Mouse (Mus musculus): ENCODE results near the gene Pip4k2c. TPM values are rescaled to one million over a fixed set of nuclear protein-coding genes. Genes with fewer than 3 reads are reported as not detected.
A peak's percentile ranks its signal among the peaks of the same experiment; 100 is the strongest.

The Pip4k2c gene
- total RNA-seq, 2 experiments from 2014 or later, result 5.6 to 6.1 TPM

DNA sequence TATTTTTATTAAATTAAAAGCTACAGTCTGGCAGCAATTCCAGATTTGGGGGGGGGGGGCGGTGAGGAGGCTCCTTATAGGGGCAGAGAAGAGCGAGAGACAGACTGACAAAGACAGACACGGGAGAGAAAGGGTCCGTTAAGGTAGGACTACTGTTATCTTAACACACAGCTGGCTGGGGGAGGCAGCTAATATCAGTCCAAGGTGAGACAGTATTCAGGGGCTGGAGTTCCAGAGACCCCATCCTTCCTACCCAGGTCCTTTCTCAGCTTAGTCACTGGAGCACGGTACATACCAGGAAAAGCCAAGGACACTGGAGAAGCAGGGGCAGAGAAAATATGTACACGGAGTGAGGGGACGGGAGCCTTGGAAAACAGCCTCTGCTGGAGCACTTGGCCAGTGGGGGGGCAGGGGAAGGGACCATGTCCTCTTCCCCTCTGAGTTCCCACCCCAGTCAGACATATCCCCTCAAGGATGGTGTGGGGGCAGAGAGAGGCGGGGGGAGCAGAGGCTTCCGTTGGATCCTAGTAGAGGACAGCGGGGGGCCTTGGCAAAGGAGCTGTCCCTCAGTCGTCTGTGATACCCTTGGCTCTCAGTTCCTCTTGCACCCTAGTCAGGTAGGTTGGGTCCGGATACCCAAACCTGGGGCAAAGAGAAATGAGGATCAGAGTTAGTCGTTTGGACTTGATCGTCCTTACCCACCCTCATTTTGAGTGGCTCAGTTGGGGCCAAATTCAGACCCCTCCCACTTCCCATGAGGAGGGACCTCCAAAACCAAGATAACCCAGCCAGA, 20.8 kb downstream of the Pip4k2c start:
- DNase-seq, result peak in 1 of 2 experiments; percentile 2
- intact Hi-C loops (cut with DNase I), result no loop called here

DNA sequence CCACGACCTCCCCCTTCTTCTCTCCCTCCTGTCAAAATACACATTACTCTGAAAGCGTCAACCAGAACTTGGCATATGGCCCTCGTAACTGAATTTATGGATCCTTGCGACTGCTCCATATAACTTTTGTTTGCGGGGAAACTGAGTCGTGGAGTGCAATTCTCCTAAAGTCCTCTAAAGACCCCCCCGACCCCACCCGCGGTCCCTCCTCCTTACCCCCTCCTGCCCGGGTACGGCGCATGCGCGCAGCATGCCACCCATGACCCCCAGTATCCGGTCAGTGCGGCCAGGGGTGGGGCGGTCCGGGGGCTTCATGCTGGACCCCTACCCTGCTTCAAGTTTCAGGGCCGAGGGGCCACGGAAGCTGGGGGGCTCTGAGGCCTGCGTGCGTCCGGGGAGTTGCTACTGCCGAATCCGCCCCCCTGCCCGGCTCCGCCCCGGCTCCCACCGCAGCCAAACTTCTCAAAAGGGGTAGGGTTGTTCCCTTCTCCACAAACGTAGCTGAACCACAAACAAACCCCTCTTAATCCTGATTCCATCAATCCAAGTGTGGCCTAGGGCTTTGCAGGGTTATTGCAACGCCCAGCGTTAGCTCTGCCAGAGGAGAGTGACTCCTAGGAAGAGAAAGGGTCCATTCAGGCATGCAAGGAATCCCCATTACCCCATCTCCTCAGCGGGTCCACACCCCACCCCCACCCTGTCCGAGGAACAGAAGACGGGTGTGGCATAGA, 21.6 kb downstream of the Pip4k2c start, which contains the start of gene Arhgef25:
Gene Arhgef25, minus strand, starts transcription at position 433 of the 731 bp plus-strand sequence.
- intact Hi-C loops (cut with DNase I), result no loop called here
- DNase-seq, result peak; percentile 69 to 78

DNA sequence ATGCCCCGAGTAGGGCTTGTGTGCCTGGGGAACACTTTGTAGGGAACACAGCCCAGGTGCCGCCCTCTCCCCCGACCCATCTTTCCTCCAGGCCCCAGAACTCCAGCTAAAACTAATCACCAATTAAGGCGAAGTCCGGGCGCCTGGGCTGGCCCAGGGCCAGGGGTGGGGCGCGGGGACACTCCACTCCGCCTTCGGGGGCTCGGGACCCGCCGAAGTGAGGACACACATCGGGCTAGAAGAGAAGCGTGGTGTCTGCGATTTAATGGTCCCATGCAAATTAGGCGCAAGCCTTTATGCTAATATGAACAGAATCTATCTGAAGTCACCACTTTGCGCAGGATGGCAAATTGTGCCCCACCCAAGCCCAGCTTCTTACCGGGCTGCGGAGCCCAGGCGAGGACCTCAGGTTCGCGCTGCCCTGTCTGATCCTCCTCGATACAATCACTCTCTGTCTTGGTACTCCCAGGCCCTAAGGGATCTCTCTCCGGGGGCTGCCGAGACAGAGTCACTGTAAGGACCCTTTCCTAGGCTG, 22.2 kb downstream of the Pip4k2c start:
- intact Hi-C loops (cut with DNase I), result no loop called here
- peak; percentile 53 to 59 for DNase-seq

DNA sequence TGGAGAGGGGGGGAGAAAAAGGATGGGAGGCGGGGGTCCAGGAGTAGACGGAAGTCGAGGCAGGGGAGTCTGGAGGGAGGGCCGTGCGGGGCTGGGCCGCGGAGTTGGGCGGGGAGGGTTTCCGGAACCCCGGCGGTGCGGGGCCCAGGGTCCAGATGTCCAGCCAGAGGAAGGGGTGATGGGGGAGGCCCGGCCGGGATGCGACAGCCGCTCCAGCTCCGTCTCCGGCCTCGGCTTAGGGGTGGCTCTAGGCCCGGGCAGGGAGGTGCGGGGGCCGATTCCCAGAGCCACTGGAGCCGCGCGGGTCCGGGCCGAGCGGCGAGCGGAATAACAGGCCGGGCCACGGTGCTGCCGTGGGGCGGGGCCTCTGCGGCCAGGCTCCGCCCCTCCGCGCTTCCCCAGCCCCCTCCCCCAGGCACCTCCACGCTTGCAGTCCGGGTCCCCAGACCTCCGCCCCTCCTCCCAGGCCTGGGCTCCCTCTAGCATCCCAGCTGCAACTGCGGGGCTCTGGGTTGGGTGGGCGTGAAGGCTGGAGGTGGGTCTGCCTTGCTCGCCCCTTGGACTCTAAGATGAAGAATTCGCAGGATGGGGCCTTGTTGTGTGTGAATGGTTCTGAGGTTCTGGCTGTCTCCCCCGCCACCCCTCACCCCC, 22.8 kb downstream of the Pip4k2c start:
- peak in 1 of 2 experiments; percentile 67 for DNase-seq
- intact Hi-C loops (cut with DNase I), result no loop called here

DNA sequence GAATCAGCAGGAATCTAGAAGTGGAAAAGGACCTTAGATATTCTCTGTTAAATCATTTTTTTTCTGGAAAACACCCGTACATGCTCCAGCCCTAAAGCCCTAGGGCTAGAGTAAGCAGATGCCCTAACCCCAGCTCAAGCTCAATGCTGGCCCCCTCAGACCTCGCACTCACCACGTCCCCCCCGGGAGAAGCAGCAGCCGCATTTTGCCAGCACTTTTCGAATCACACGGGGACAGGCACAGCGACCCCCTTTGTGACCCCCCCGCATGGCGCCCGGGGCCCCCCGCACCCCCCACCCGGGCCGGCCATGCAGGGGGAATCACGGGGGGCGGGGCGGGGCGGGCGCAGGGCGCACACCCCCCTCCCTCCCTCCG, 23.3 kb downstream of the Pip4k2c start:
- intact Hi-C loops (cut with DNase I), result no loop called here
- no peak for DNase-seq

DNA sequence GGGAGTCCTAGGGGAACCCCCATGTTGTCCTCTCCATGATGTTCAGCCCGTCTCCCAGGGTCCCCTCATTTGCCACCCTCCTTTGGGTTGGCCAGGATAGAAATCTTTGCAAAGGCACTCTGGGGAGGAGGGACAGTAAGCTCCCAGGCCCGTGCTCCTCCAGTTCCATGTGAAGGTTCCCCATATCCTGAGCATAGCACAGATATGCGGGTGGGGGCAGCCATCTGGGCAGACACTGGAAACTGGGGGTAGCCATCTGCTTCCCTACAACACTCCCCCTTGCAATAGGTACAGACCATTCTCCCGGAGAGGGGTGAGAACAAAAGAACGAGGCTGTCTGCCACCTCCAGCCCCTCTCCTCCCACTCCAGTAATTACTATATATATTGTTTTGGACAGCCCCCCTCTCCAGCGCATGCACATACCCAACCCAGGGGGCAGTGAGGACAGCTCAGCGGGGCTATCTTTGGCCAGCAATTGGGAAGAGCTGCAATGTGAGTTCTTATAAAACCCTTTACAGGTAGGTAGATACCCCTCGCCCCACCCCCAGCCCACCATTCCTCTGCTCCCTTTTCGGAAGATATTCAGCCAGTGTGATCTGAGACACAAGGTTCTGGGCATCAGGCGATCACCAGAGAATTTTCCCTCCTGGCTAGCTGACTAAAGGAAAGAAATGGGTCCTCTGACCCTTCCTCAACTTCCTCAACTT, 23.9 kb downstream of the Pip4k2c start:
- intact Hi-C loops (cut with DNase I), result no loop called here
- DNase-seq, result no peak

DNA sequence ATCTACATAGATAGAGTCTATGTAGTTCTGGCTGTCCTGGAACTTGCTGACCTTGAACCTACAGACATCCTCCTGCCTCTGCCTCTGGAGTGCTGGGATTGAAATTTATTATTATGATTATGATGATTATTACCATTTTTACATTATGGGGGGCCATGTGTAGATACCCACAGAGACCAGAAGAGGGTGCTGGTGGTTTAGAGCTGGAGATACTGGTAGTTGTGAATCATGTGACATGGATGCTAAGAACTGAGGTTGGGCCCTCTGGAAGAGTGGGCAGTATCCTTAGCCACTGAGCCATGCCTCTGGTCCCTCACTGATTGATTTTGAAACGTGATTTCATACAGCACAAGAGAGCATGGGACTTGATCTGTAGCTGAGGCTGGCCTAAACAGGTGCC, 24.9 kb downstream of the Pip4k2c start:
- intact Hi-C loops (cut with DNase I), result no loop called here
- DNase-seq, result no peak

DNA sequence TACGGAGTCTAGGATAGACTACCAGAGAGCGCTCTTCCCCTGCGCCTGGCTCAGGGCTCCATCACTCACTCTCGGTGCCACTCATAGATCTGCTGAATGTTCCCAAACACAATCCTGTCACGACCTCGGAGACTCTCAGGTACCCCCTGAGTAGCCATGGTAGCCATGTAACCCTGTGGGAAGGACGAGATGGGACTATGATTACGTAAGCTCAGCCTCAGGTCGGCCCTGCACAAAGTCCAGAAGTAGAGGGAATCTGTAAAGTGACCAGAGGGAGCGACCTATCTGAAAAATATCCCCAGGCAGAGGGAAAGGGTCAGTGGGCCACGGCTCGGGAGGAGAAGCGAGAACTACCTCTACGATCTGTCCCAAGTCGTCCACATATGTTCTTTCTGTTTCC, 25.9 kb downstream of the Pip4k2c start:
- intact Hi-C loops (cut with DNase I), result no loop called here
- DNase-seq, result no peak

DNA sequence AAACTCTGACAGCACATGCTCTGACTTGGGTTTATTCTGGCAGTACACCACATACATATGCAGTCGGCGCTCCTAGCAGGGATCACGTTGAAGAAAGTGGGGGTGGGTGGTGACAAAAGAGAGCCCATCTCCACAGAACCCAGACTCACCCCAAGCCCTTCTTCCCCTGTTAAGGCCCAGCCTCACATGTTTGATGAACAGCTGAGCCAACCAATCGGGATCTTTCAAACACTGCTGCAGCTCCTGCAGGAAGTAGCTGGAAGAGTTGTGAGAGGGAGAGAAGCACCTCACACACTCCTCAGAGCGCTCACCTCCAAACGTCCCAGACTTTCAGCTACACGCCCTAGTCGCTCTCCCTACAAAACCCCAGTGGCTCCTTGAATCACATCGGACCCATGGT, 26.3 kb downstream of the Pip4k2c start:
- intact Hi-C loops (cut with DNase I), result no loop called here
- DNase-seq, result no peak

DNA sequence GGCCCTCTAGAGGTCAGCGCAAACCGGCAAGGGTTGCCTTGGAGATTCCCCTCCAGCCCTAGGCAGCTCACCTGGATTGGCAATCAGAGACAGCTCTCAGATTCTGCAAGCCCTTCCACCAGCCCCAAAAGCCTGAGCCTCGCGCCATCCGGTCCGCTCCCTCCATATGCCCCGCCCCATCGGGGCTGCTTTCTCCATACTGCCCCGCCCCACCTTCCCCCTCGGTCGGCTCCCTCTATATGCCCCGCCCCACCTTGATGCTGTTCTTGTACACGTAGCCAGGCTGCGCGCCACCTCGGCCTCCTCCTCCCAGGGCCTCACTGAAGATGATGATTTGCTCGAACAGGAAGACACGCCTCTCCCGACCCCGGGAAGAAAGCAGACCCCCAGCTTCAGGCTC, 27.6 kb downstream of the Pip4k2c start:
- no peak for DNase-seq

DNA sequence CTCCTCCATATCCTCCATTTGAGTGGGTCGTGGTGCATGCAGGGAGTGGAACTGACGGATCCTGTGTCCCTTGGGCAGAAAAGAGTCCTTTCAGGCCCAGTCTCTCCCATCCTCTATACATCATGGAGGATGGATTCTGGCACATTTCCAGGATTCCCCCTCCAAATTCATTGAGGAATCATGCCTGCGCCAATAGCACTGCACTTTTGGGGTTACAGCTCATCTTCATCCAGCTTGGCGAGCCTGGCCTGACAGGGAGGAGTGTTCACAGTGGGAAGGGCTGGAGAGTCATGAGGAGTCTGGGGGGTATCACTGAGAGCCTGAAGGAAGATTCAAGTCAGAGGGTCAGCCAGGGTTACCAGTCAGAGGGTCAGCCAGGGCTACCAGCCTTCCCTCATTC, 28.8 kb downstream of the Pip4k2c start:
- DNase-seq, result no peak
- intact Hi-C loops (cut with DNase I), result no loop called here

More for the DNA sequence above, 27.6 kb downstream of the Pip4k2c start:
- intact Hi-C loops (cut with DNase I), result no loop called here

DNA sequence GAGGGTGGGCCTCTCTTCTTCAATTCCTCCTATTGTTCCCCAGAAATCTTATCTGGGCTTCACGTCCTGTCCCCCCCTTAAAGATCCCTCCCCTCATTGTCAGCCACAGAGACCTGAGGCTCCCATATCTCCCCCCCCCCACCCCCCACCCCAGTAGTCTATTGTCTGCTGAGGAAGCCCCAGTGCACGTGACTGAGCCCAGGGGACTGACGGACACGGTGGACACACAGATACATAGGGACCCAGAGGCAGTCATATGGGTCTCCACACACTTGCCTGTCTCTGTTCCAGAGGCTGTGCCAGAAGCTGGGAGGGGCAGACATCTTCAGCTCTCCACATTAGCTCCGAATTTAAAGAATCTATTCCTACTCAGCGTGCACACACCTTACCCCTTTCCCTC, 29.8 kb downstream of the Pip4k2c start:
- DNase-seq, result no peak
- intact Hi-C loops (cut with DNase I), result no loop called here

DNA sequence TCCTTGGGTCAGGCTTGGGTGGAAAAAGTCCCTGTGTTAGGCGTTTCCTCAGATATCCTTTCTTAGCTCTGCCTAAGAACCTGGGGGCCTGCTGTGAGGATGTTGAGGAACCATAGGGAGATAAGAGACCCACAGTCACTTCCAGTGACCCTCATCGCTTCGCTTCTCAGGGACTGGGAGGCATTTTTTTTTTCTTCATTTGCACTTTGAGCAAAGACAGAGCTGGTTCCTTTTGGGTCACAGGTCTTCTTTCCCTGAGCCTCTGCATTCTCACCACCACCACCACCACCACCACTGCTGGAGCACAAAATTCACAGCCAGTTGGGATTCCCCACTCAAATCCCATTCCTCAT, 30.7 kb downstream of the Pip4k2c start:
- DNase-seq, result no peak
- intact Hi-C loops (cut with DNase I), result no loop called here

DNA sequence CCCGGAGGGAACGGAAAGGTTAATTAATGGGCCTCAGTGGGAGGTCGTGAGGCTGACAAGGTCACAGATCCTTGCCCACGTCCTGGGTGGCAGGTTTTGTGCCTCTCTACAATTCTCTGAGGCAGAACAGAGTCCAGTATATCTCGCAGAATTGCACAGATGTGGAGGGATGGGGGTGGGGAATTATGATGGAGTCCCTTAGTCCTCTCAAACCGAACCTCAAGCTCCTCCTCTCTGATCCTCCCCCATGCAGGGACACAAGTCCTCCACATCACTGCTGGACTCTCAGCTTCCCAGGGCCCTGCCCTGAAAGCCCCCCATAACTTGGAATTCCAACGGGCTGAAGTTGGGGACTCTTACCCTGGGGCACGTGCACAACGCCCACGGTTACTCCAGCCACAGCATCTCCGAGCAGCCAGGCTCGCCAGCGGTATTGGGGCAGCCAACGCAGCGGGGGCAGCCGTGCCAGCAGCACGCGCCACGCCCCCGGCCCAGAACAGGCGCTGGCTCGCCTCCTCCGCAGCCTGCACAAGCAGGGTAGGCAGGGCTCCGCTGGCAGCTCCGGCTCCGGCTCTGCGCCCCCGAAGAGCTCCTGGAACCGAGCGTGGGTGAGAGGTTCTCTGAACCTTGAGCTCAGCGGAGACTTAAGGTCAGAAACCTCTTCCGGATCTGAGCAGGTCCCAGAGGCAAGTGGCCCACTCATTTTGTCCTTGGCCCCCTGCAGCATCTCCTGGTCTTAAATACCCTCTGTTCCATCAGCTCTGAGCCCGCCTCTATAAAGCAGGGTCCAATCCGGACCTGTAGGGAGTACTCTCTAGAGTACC, 31.3 kb downstream of the Pip4k2c start, which contains the start of gene Slc26a10:
Gene Slc26a10, minus strand, starts transcription at position 775 of the 824 bp plus-strand sequence.
- intact Hi-C loops (cut with DNase I), result loop anchor here (5.0 kb wide), 1 partner anchor 162 kb away; the partner anchor contains the start of gene Gli1
- no peak for DNase-seq

DNA sequence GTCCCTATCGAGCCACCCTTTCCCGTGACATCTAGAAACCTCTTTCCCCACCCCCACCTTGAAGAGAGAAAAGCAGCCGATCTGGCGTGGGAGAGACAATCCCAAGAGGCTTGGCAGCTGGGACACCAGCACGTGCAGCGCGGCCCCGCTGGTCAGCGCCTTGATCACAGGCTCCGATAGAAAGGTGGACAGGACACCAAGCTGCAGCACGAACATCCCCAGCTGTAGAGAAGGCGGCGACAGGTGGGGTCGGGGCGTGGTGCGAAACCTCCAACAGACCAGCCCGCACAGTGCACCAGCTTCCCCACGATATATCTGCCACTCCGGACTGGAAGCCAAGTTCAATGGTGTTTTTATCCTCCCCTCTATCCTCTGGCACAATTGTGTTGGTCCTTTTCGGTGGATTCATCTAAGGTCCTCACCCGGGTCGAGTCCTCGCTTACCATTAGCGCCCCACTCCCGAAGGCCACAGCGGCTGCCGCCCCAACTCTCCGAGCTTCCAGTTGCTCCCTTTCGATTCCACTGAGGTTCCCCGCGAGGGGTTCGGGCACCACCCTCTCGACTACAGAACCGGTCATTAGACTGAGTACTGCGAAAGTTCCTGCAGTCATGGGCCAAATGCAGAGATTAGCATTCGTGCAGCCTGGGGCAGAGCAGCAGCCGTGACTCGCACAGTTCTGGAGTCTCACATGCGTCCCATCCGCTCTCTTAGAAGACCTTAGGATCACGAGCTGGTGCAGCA, 32.9 kb downstream of the Pip4k2c start:
- intact Hi-C loops (cut with DNase I), result loop anchor here (5.0 kb wide), 1 partner anchor 164 kb away; the partner anchor contains the start of gene Gli1

DNA sequence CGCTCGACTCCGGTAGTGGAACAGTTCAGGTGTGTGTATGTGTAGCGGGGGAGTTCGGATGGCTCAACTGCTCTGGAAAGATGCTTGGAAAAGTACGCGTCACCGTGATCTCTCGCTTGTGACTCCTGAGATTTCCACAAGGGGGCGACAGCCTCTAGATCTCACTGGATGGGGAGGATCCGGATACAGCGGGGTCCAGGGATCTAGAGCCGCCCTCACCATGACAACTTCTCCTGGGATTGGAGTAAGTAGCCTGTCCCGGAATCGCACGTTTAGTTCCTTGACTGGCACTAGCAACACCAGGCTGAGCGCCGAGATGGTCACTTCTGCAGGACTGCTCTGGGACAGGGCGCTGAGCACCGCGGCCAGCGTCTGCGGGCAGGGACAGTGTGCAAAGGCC, 33.7 kb downstream of the Pip4k2c start:
- intact Hi-C loops (cut with DNase I), result loop anchor here (2.0 to 5.0 kb wide), 2 partner anchors 49 to 165 kb away; partner anchors contain the start of gene Gli1
- peak; percentile 65 to 66 for DNase-seq

More for the DNA sequence above, 32.9 kb downstream of the Pip4k2c start:
- peak in 1 of 2 experiments; percentile 18 for DNase-seq

DNA sequence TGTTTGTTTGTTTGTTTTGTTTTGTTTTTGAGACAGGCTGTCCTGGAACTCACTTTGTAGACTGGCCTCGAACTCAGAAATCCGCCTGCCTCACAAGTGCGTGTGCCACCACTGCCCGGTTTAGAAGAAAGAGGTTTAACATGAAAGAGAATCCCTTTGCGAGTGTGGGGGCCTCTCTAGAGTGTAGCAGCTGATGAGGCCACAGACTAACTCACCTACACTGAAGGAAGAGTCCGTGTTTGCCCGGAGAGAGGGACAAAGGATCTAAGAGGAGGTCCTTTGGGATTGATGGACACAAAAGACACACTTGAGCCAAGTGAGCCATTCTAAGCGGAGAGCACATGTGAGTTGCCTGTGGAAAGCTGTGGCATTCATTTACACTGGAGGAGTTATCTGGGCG, 34.1 kb downstream of the Pip4k2c start:
- intact Hi-C loops (cut with DNase I), result loop anchor here (2.0 to 5.0 kb wide), 2 partner anchors 50 to 165 kb away; partner anchors contain the start of gene Gli1
- no peak for DNase-seq

DNA sequence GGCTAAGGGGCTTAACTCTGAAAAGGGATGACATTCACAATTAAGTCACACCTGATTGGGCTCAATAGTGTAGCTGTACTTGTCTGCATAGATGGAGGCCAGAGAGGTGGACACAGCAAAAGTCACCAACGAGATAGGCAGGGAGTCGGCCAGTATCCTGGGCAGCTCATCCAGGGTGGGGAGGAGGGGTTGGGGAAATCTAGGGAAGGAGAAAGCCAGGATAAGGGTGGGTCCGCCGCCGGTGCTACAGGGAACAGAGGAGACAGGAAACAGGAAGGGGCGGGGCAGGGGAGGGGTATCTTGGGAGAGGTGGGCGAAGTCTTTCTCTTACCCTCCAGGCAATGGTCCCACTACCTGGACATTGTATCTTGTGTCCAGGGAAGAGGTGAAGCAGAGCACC, 34.6 kb downstream of the Pip4k2c start:
- DNase-seq, result no peak
- intact Hi-C loops (cut with DNase I), result loop anchor here (2.0 to 5.0 kb wide), 2 partner anchors 50 to 166 kb away; partner anchors contain the start of gene Gli1
